Mouse (Mus musculus) gastrocnemius, adult 8-10 months (tissue): ENCODE measurements around the gene Crtac1. TPM values are rescaled to one million over a fixed set of nuclear protein-coding genes. Genes with fewer than 3 reads are reported as not detected.
A peak's percentile ranks its signal among the peaks of the same experiment; 100 is the strongest.

Experiments
- DNase-seq, 2 experiments: peaks; one replicate each; pipeline ENCODE4 v3.0.0; 2022; ENCODE audit warnings: low spot score in 2 of 2
- microRNA-seq: library from miRNA; unstranded; fragments of <30 nt; microRNA quantifications from one replicate; pipeline ENCODE4 v1.2.0, GENCODE M21; 2022
- total RNA-seq, 4 experiments: library from RNA; stranded (reverse); gene quantifications; 2 replicates each; pipeline ENCODE4 v1.2.4; 2022

Crtac1 gene
- total RNA-seq, 4 experiments from 2014 or later, result 0.10 to 0.97 (median 0.27) TPM; not detected in 1

DNA sequence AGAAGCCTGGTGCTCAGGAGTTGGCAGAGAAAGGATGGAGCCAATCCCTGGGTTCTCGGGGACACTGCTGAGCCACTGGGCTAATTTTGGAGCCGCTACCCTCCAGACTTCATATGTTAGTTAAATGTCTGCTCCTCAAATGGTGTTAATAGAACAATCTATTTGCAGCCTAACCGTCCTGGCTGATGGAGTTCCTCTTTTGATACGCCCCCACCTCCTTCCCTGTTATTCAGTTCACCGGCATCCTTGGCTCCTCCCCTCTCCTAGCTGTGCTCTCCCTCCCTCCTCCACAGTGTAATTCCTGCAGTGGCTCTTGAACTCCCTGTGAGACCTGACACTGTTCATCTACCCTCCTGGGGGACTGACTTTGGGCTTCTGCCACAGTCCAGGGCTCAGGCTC is 185.0 kb downstream of the Crtac1 start:
- DNase-seq, result no peak

DNA sequence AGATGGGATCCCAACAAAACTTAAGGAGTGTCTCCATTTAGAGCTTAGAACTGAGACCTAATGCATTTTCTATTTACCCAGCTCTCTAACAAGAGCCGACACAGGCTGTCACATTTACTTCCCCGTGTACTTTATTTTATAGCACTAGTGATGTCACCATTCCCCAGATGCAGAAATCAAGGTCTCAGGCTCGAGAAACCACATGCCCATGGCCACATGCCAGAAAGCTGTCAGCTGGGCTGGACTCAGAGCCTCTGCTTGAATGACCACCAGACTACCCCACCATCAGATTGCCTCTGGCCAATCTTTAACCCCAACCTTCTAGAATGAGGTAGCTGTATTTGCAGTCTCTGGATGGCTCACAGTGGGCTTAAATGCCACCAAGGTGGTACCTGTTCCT is 188.2 kb downstream of the Crtac1 start:
- DNase-seq, result no peak

DNA sequence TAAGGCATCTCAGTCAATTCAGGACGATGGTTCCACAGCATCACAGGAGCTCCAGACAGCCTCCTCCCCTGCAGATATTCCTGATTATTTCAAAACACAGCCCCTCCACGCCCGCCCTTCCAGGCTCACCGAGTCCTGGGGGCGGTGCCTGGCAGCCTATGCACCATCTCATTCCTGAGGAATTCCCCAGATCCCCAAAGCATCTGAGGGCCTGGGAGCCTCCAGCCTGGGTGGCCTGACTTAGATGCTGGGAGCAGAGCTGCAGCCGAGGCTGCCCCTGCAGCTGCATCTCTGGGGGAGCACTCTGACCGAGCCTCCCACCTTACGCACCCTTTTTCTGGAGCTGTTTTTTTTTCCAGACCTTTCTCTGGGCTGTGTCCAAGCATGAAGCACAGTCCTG is 190.7 kb downstream of the Crtac1 start:
- no peak for DNase-seq

DNA sequence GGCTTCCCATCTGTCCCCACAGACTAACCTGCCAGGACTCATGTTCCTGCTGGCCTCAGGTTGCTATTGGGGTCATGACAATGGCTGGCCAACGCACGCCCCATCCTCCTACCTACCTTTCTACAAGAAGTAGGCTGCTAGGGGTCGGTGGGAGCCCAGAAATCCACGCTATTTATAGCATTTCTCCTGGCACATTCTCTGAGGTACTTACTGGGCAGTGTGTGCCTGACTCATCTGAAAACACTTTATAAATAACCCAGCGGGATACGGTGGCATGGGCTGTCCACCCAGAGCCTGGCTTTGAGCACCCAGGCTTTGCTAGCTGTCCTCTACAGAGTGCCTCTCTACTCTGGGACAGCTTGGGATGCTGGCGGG is 193.3 kb downstream of the Crtac1 start:
- peak; percentile 52 to 80 for DNase-seq

DNA sequence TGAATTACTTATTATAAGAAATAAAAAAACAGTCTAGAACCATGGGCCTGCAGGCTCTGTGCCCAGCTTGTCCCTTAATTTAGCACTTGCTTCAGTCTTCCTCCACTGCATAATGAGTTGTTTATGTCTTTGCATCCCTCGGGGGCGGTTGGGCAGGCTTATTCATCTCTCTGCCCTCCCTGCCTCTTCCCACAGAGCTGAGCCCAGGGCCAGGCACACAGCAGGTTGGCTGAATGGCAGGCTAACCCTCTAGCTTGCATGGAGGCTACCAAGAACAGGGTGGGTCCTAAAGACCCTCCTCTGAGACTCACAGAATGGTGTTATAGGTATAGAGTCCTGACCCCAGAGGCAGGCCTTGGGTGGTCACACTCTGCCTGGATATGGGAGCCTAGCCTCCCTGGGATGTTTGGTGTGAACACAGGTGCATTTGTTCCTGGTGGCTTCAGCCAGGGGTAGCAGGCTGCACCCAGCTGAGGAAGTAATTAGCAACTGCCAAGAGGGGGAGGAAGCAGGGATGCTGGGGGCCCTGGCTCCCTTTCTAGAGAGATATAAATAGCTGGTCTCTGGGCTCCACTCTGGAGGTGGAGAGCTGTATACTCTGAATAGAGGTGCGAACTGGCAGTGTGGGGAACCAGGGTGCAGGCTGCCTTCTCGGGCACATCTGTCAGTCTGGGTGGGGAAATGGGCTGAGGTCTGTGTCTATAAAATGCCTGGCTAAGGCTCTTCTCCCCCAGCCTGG is 193.8 kb downstream of the Crtac1 start:
- DNase-seq, result peak; percentile 43 to 66

Small RNA genes within 50 kb of the gene (microRNA-seq; reads per million reads assigned to microRNA genes)
- gene Gm26339 (not detected), gene Mir3085 (not detected)

Other genes with a start within 250 kb of the Crtac1 start
- gene Sfrp5, start 229.5 kb downstream of the Crtac1 start, total RNA-seq, result 1 to 10 TPM; 1.8 to 7.4 (median 4.8) TPM
- gene Golga7b, start 184.2 kb downstream of the Crtac1 start, total RNA-seq, result 1 to 10 TPM; 1.6 to 4.2 (median 3.0) TPM
- gene R3hcc1l, start 87.0 kb upstream of the Crtac1 start, total RNA-seq, result 10 to 100 TPM; 11.2 to 15.9 (median 13.3) TPM
- gene Loxl4, start 181.0 kb upstream of the Crtac1 start, total RNA-seq, result 1 to 10 TPM in 2 of 4 experiments, under 1 TPM in 2; 0.56 to 1.3 (median 1.1) TPM